Mouse (Mus musculus): ENCODE data around the gene Ccser1.

GRCm38 (mm10) chr6:61581696-61582095 lies 401.6 kb downstream of the Ccser1 start:
- TF ChIP-seq CTCF (IDR thresholded peaks at IDR 0.05; ENCODE audit: borderline replicate concordance, extremely low read depth, insufficient read depth, insufficient read length): no peak
- TF ChIP-seq POLR2A (IDR thresholded peaks at IDR 0.05; ENCODE audit: borderline replicate concordance, extremely low read depth, insufficient read depth, insufficient read length, poor library complexity, severe bottlenecking): no peak

Data from brain, embryonic 14.5 days (tissue).